Mouse (Mus musculus) midbrain, embryonic 14.5 days (tissue): ENCODE results near the gene Bloc1s4. TPM values are rescaled to one million over a fixed set of nuclear protein-coding genes. Genes with fewer than 3 reads are reported as not detected.

Experiments
- ATAC-seq: fragments of 200-750 bp; cut with Nextera tagmentation; 2 replicates; pipeline ENCODE4 v1.8.0; 2017; ENCODE audit warnings: moderate number of reproducible peaks, moderate library complexity; ENCODE audit not compliant: low FRiP score, low TSS enrichment
- DNase-seq: peaks from one replicate; pipeline ENCODE4 v3.0.0-alpha.2; 2015
- H3K27ac ChIP-seq: fragments of 300-500 bp; sonication (generic); replicated peaks from 2 replicates; pipeline ENCODE4 v1.5.1; 2014; ENCODE audit warnings: mild to moderate bottlenecking, low read depth, low read length, moderate library complexity
- H3K27me3 ChIP-seq: fragments of 300-500 bp; sonication (generic); 2 replicates; pipeline ENCODE4 v1.6.1; 2014; ENCODE audit warnings: low read length, control low read depth, mixed read lengths; ENCODE audit not compliant: control insufficient read depth, insufficient read depth
- H3K36me3 ChIP-seq: fragments of 300-500 bp; sonication (generic); 2 replicates; pipeline ENCODE4 v1.6.1; 2014; ENCODE audit warnings: low read length, control low read depth; ENCODE audit not compliant: control insufficient read depth, insufficient read depth
- H3K4me1 ChIP-seq: fragments of 300-500 bp; sonication (generic); 2 replicates; pipeline ENCODE4 v1.6.1; 2014; ENCODE audit warnings: mild to moderate bottlenecking, antibody characterized with exemption, low read length, control low read depth; ENCODE audit not compliant: control insufficient read depth, insufficient read depth
- H3K4me2 ChIP-seq: fragments of 300-500 bp; sonication (generic); 2 replicates; pipeline ENCODE4 v1.6.1; 2014; ENCODE audit warnings: mild to moderate bottlenecking, low read length, moderate library complexity
- H3K4me3 ChIP-seq: fragments of 300-500 bp; sonication (generic); replicated peaks from 2 replicates; pipeline ENCODE4 v1.5.1; 2014; ENCODE audit warnings: low read depth, low read length
- H3K9ac ChIP-seq: fragments of 300-500 bp; sonication (generic); replicated peaks from 2 replicates; pipeline ENCODE4 v1.6.1; 2014; ENCODE audit warnings: mild to moderate bottlenecking, low read length, moderate library complexity
- H3K9me3 ChIP-seq: fragments of 300-500 bp; sonication (generic); 2 replicates; pipeline ENCODE4 v1.6.1; 2016; ENCODE audit warnings: low read length, control low read depth, mixed read lengths; ENCODE audit not compliant: control insufficient read depth
- WGBS: fragments of 180-500 bp; shearing (Covaris S2); extraction: QIAGEN DNeasy Blood & Tissue Kit; methylation state at CpG from one replicate; pipeline ENCODE4 v1.1.7; 2014; 5-methylcytosine and 5-hydroxymethylcytosine counted together
- polyA plus RNA-seq: library from polyadenylated mRNA; unstranded; fragments of >200 nt; fragmentation: Nextera tagmentation; extraction: Ambion mirVana; gene quantifications from 2 replicates; pipeline ENCODE4 v1.2.1, GENCODE M21; 2014

Bloc1s4 gene
- polyA plus RNA-seq, 1 experiment from 2014 or later = 28.6 TPM

DNA sequence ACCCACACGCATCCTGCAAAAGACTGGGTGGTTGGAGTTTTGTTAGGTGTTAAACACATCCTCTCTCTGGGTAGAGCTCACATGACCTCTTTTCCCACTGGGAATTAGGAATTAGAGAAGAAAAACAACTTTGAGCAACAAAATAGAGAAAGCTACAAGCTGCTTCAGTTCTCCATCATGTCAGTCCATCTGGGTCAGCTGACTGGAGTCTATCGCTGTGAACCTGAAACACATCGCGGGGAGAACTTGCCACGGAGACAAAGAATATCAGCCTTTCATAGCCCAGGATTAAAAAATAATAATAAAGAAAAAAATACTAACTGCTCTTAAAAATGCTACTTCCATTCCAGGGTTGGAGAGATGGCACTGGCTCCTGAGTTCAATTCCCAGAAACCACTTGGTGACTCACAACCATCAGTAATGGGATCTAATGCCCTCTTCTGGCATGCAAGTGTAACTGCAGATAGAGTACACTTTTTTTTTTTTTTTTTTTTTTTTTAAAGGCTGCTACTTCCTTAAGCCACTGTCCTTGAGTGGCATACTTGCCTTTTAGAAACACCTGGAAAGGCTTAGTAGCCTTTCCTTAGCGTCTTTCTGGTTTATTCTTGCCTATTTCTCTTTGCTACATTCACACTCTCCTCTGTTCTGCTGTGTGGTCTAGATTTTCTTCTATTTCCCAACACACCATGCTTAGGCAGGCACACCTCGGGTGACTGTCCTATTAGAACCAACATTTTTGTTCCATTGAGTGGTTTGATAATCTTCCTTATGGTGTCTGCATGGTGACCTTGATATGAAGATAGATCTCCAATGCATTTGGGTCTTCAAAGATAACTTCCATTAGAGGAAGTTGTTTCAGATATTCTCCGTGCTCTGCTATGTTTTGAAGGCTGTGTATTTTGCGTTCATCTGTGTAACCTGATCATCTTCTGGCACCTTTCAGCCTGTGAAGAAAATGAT lies 1.9 kb upstream of the Bloc1s4 start:
- ATAC-seq = no peak
- 74% methylated on average over 9 of the region's 9 CpGs for WGBS

DNA sequence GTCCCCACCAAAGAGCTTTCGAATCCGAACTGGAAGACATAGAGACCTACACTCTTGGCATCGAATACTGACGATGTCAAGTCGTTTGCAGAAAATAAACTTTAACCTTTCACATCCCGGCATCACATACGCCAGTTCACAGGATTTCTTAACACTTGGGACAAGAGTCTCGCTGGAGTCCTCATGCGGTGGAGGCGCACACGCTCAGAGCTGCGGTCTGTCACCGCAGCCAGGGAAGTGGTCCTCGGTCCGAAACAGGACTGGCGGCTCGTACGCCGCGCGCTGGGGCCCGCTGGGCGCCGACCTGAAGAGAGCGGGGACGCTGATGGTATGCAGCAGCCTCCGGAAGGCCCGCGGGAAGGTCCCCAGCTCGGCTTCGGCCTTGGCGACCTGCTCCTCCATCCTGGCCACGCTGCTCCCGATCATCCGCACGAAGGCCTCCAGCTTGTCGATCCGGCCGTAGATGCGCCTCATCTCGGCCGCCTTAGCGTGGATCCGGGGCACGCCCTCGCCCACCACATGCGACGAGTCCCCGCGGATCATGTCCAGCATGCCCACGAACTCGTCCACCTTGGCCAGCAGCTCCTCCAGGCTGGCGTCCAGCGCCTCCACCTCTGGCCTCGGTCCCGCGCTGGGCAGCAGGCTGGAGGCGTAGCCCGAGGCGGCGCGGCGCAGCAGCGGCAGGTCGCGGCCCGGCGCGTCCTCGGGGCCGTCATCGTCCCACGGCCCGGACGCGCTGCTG lies 485 bp downstream of the Bloc1s4 start:
- peaks cover 12% of the 10 kb centered on the region for H3K4me1 ChIP-seq
- ATAC-seq = peak; percentile 73
- H3K9me3 ChIP-seq = no peaks in the 10 kb centered on the region
- H3K27ac ChIP-seq = peak overlapping the region; percentile 27; the same call in 1 of the 2 replicates
- no peaks in the 10 kb centered on the region for H3K36me3 ChIP-seq
- peak; percentile 12 for DNase-seq
- H3K4me3 ChIP-seq = peak overlapping the region; percentile 97
- H3K27me3 ChIP-seq = no peaks in the 10 kb centered on the region
- peak overlapping the region; percentile 98 for H3K4me2 ChIP-seq
- 3% methylated on average over 76 of the region's 76 CpGs for WGBS
- H3K9ac ChIP-seq = peak overlapping the region; percentile 81

More for the DNA sequence above, 1.9 kb upstream of the Bloc1s4 start:
- peaks cover 12% of the 10 kb centered on the region for H3K4me1 ChIP-seq
- no peaks in the 10 kb centered on the region for H3K27me3 ChIP-seq
- no peak overlapping the region for H3K9ac ChIP-seq
- H3K36me3 ChIP-seq = no peaks in the 10 kb centered on the region
- no peak overlapping the region for H3K4me2 ChIP-seq
- no peak overlapping the region for H3K27ac ChIP-seq
- no peak overlapping the region for H3K4me3 ChIP-seq
- DNase-seq = no peak
- H3K9me3 ChIP-seq = no peaks in the 10 kb centered on the region

DNA sequence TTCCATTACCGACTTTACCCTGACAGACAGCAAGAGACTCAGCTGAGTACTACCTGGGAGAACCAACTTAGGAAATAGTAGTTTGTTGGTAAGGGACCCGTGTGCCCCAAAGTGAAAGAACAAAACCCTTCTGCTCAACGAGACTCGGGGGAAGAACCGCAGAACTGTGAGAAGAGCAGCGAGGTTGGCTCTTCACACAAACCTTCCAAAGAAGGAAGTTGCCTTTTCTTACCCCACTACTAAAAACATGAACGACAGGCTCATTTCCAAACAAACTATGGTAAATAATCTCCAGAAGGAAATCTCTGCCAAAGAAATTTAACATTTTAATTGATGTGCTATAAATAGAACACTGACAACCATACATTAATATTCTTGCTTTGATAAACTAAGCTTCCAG lies 1.4 kb downstream of the Bloc1s4 start:
- Histone ChIP-seq H3K27ac (no peak overlapping the region), H3K4me1 (peaks cover 12% of the 10 kb centered on the region), H3K9ac (0 out of 2 replicates have a peak overlapping the region, but pooled peaks have one; percentile 4), H3K9me3 (no peaks in the 10 kb centered on the region), H3K27me3 (no peaks in the 10 kb centered on the region), H3K36me3 (no peaks in the 10 kb centered on the region), H3K4me2 (peak overlapping the region; percentile 98), H3K4me3 (peak overlapping the region; percentile 97; the same call in 1 of the 2 replicates)
- 88% methylated on average over 7 of the region's 7 CpGs for WGBS
- ATAC-seq = no peak
- DNase-seq = no peak

DNA sequence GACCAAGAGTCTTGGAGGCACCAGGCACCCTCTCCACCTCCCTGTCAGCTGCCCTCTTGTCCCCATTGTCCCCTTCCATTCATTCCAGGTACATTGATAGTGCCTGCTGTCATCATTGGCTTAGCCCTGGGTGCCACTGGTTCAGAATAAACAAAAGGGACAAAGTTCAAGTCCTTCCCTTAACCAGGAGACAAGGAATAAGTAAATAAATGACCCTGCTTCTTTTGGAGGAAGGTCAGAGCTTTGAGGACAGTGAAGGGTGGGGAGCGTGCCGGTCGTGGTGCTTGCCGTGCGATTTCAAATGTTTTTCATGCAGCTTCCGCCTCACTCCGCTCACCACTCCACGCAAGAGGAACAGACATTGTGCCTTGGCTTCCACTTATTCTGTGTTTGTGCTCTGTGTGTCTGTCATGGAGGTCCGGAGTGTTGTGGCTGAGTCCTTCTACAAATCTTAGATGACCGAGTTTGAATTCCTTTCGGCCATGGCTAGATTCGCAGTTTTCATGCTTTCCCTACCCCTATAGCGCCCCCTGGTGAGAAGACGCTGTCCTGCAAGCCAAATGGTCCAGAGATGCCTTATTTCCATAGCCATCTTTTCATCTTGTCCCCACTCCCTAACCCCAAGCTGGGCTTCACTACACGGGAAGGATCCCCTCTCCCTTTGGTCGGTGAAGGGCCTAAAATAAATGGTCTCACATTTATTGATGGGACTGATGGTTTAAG lies 6.2 kb downstream of the Bloc1s4 start:
- Histone ChIP-seq H3K36me3 (no peaks in the 10 kb centered on the region), H3K27ac (no peak overlapping the region), H3K27me3 (no peaks in the 10 kb centered on the region), H3K4me3 (no peak overlapping the region), H3K4me1 (peaks cover 7% of the 10 kb centered on the region), H3K9ac (no peak overlapping the region), H3K9me3 (no peaks in the 10 kb centered on the region), H3K4me2 (no peak overlapping the region)
- peak; percentile 83 for DNase-seq
- WGBS = 39% methylated on average over 16 of the region's 16 CpGs
- no peak for ATAC-seq

DNA sequence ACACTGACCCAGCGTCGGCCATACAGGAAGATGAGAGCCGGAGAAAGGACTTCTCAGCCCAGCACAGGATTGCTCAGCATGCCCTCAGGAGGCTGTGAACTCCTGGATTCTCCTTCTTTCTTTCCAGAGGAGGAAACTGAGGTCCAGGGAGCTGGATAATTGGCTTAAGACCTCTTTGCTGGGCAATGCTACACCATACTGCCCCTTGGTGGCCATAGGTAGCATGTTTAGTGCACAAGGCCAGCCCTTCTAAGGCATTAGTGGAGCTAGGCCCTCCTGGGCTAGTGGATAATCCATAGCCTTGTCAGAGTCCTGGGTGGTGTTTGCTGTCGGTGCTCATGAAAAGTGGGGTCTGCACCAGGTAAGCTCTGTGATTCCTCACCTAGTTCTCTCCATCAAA lies 8.6 kb downstream of the Bloc1s4 start:
- Histone ChIP-seq H3K9ac (no peak overlapping the region), H3K27ac (no peak overlapping the region), H3K4me2 (no peak overlapping the region), H3K27me3 (no peaks in the 10 kb centered on the region), H3K9me3 (no peaks in the 10 kb centered on the region), H3K4me3 (no peak overlapping the region), H3K36me3 (no peaks in the 10 kb centered on the region), H3K4me1 (no peaks in the 10 kb centered on the region)
- peak; percentile 41 for DNase-seq
- ATAC-seq = no peak
- 58% methylated on average over 4 of the region's 4 CpGs for WGBS

DNA sequence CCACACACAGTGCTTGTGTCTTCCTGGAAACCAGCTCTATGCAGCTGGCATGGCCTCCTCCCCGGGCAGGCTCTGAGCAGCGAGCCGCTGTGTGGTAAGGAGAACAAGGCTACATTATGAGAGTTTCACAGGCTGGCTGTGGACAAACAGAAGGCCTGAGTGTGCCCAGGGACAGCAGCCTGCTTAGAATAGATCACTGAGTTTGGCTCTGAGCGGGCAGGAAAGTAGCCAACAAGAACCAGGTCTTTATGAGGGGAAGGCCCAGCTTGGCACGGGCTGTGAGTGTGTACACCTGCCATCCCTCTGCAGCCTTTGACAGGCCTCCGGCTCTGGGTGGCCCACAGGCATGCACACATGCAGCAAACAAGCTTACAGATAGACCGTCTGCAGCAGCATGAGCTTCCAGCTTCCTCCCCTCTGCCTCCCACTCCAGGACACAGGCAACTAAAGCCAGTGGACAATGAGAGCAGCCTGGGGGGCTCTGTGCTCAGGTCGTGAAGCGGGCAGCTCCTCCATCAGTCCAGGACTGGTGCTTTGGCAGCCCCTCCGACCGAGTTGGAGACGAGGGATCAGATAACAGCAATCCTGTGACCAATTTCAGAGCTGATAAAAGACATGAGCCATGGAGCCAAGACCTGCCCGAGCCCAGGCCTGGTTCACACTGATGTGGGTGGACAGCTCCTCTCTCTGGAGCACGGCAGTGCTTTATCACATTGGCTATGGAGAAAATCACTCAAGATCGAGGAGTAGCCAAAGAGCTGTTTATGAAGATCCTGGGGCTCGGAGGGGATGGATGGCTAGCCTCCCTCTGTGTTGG lies 9.4 kb downstream of the Bloc1s4 start:
- no peaks in the 10 kb centered on the region for H3K36me3 ChIP-seq
- no peak overlapping the region for H3K4me3 ChIP-seq
- no peak overlapping the region for H3K27ac ChIP-seq
- no peak overlapping the region for H3K4me2 ChIP-seq
- DNase-seq (peak; percentile 25), ATAC-seq (no peak; the same call in 1 of the 2 replicates)
- no peaks in the 10 kb centered on the region for H3K4me1 ChIP-seq
- H3K27me3 ChIP-seq = no peaks in the 10 kb centered on the region
- no peaks in the 10 kb centered on the region for H3K9me3 ChIP-seq
- no peak overlapping the region for H3K9ac ChIP-seq
- 73% methylated on average over 16 of the region's 16 CpGs for WGBS

DNA sequence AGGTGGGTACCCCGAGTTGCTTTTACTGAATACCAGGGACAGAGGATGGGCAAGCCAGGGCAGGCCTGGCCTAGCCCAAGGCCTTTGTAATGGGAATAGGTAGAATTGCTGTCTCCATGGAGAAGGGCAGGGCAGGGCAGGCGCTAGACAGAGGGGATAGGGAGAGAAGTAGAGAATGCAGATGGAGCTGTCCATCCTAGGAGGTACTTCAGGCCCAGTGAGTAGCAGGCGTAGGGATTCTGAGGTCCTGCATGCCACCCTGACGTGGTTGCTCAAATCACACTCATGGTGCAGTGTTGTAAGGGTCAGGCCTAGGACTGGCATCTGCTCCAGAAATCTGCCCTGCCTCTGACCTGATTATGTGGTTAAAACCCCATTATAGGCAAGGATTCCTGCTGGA lies 10.7 kb downstream of the Bloc1s4 start:
- no peaks in the 10 kb centered on the region for H3K36me3 ChIP-seq
- H3K4me2 ChIP-seq = no peak overlapping the region
- no peak overlapping the region for H3K4me3 ChIP-seq
- DNase-seq = no peak
- no peak overlapping the region for H3K27ac ChIP-seq
- H3K9me3 ChIP-seq = no peaks in the 10 kb centered on the region
- ATAC-seq = no peak
- H3K9ac ChIP-seq = no peak overlapping the region
- 60% methylated on average over 4 of the region's 4 CpGs for WGBS
- H3K4me1 ChIP-seq = no peaks in the 10 kb centered on the region
- H3K27me3 ChIP-seq = no peaks in the 10 kb centered on the region

DNA sequence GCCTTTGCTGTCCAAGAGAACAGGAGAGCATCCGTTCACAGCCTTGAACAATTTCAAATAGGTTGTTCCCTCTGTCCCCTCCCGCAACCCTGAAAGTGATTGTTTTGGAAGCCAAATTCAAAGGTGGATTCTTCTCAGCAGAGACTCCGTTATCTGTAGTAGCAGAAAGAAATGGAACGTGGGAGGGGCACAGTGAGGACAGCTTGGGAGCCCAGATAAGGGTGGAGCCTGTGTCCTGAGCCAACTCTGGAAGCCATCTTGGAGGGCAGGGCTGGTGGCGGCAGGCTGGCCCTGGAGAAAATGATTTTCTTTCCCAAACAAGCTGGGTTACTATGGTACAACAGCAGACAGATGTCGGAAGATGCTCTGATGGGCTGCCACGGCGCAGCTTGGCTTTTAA lies 12.4 kb downstream of the Bloc1s4 start:
- H3K4me3 ChIP-seq = no peak overlapping the region
- ATAC-seq (no peak), DNase-seq (no peak)

More for the DNA sequence above, 12.4 kb downstream of the Bloc1s4 start:
- Histone ChIP-seq H3K9me3 (no peaks in the 10 kb centered on the region), H3K4me1 (no peaks in the 10 kb centered on the region), H3K36me3 (no peaks in the 10 kb centered on the region), H3K9ac (no peak overlapping the region), H3K27ac (no peak overlapping the region), H3K27me3 (no peaks in the 10 kb centered on the region), H3K4me2 (no peak overlapping the region)
- 77% methylated on average over 8 of the region's 8 CpGs for WGBS
